Mouse (Mus musculus) urinary bladder, adult 18-20 months (tissue): ENCODE results near the gene Atp11c.

Experiments
- DNase-seq, 2 experiments: peaks; one replicate each; pipeline ENCODE4 v3.0.0; 2022; ENCODE audit warnings: low spot score in 2 of 2, mixed read lengths in 2 of 2

Atp11c gene

GRCm38 (mm10) chrX:60592598-60592997, at the start of gene Atp11c:
Gene Atp11c (minus strand): TSS chrX:60592698.
- no peak for DNase-seq

GRCm38 (mm10) chrX:60609202-60609601, 16.7 kb upstream of the Atp11c start:
- DNase-seq = peak in 1 of 2 experiments; percentile 0

GRCm38 (mm10) chrX:60570539-60570938, 22.0 kb downstream of the Atp11c start:
- DNase-seq = no peak

GRCm38 (mm10) chrX:60569047-60569446, 23.5 kb downstream of the Atp11c start:
- no peak for DNase-seq

- DNase-seq = no peak
These were observed 37.3 kb downstream of the Atp11c start for GRCm38 (mm10) chrX:60555242-60555641.

- DNase-seq = peak; percentile 12 to 23
These were observed 44.8 kb downstream of the Atp11c start for GRCm38 (mm10) chrX:60547444-60548304.

- DNase-seq = peak in 1 of 2 experiments; percentile 11
These were observed 45.4 kb downstream of the Atp11c start for GRCm38 (mm10) chrX:60547098-60547443.

- DNase-seq = no peak
These were observed 46.6 kb downstream of the Atp11c start for GRCm38 (mm10) chrX:60545906-60546305.

GRCm38 (mm10) chrX:60545444-60545843, 47.1 kb downstream of the Atp11c start:
- no peak for DNase-seq

- no peak for DNase-seq
These were observed 48.4 kb downstream of the Atp11c start for GRCm38 (mm10) chrX:60544098-60544497.

- DNase-seq = no peak
These were observed 49.6 kb downstream of the Atp11c start for GRCm38 (mm10) chrX:60542901-60543300.

- DNase-seq = no peak
These were observed 53.3 kb downstream of the Atp11c start, which contains the start of gene Gm7073 for GRCm38 (mm10) chrX:60539149-60539548. Gene Gm7073 (minus strand): TSS chrX:60539249.

- peak in 1 of 2 experiments; percentile 3 for DNase-seq
These were observed 88.5 kb downstream of the Atp11c start for GRCm38 (mm10) chrX:60503995-60504394.

GRCm38 (mm10) chrX:60497750-60498149, 94.7 kb downstream of the Atp11c start:
- no peak for DNase-seq

GRCm38 (mm10) chrX:60495308-60495707, 97.2 kb downstream of the Atp11c start:
- no peak for DNase-seq

- no peak for DNase-seq
These were observed 128.7 kb downstream of the Atp11c start for GRCm38 (mm10) chrX:60463786-60464185.

GRCm38 (mm10) chrX:60414563-60415111, 177.9 kb downstream of the Atp11c start:
- no peak for DNase-seq

- DNase-seq = no peak
These were observed 186.8 kb downstream of the Atp11c start for GRCm38 (mm10) chrX:60405681-60406080.

GRCm38 (mm10) chrX:60404668-60405044, 187.8 kb downstream of the Atp11c start:
- DNase-seq = peak in 1 of 2 experiments; percentile 84

- DNase-seq = peak; percentile 38 to 61
These were observed 188.5 kb downstream of the Atp11c start for GRCm38 (mm10) chrX:60403764-60404667.

GRCm38 (mm10) chrX:60403062-60403763, 189.3 kb downstream of the Atp11c start:
- peak; percentile 2 to 28 for DNase-seq
